Mouse (Mus musculus): Measurements from ENCODE around the gene Slc35g1.
"Not testable (repeated sequence)": the region's sequence is repeated elsewhere in the genome, so short reads cannot be mapped to it uniquely, and the experiment has no call there.

Slc35g1 gene

DNA sequence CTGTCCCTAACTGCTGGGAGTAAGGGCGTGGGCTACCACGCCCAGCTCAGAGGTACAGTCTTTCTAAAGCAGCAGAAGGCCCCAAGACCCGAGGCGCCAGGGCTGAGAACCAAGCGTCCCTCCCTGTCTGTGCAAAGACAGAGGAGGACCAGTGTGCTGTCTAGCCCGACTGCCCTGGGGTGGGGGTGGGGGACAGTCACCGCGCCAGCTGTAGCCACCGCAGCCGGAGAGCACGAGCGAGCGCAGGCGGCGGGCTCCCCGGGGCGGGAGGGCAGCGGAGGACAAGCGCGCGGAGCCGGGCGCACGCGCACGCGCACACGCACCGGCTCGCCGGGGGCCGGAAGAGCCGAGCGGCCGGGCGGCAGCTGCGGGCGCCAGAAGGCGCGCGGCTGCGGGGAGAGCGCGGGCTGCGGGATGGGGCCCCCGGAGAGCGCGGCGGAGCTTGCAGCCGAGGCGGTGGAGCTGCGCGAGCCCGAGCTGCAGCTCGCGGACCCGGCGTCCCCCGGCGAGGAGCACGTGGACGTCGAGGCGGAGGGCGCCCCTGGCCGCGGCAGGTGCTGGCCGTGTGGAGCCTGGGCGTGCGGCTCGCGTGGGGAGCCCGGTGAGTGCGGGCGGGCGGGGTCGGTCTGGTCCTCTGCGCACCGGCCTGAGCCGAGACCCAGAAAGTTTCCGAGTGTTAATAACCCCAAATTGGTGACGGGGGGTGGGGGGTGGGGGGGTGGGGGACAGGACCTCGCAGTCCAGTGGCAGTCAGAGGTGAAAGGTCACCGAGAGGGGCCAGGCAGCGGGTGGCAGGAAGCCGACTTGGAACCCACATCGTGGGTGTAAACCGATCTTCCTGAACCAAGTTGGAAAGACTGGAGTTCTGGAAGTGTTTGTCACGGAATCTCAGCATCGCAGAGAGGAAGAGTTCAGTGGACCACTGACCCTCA lies at the start of gene Slc35g1:
TSS of gene Slc35g1 (plus strand) at position 280 of the 932 bp plus-strand sequence.
- DNase-seq (ENCODE audit: low read depth, low spot score) = peak; percentile 28

DNA sequence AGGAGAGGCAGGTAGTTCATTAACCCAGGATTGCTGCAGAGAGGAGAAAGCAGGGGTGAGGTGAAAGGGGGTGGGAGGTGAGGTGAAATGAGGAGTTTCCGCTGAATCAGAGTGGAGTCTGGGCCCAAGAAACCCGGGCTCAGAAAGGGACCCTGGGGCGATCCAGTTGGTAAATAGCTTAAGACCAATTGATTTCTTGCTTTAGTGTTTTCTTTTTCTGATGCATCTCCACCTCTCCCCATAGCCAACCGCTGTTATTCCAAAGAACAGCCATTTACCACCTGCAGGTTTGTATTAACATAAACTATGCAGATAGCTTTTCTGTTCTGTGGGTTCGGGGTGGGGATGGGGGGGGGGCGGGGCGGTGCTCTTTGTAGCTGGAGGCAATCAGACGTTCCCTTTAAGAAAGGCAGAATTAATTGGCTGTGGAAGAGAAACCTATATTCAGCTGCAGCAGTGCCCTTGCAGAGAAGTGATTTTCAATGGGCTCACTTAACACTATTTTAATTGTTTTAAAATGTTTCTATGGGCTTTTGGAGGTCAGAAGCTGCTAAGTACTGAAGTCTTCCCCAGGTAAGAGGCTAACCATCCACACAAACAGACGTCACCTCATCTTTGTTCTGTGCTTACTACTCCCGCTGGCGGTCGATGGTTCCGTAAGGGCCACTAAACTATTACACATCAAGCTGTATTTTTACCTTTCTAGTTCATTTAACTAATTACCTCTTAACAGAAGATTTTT lies 47.3 kb upstream of the Slc35g1 start:
- no peak for DNase-seq (ENCODE audit: low read depth, low spot score)

DNA sequence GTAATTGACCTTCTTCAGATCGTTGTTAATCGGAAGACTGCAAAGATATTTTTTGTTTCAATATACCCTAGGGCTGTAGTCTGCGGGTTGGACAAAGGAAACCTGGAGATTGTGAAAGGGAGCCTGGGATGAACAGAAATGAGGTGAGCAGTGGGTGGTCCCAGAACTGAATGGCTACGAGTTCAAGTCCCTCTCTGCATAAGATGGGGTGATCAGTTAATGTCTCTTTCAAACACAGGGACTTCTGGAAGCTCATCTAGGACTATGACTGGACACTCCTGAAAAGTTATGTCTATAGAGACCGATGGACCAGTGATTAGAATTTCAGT lies 46.8 kb upstream of the Slc35g1 start:
- no peak for DNase-seq (ENCODE audit: low read depth, low spot score)

DNA sequence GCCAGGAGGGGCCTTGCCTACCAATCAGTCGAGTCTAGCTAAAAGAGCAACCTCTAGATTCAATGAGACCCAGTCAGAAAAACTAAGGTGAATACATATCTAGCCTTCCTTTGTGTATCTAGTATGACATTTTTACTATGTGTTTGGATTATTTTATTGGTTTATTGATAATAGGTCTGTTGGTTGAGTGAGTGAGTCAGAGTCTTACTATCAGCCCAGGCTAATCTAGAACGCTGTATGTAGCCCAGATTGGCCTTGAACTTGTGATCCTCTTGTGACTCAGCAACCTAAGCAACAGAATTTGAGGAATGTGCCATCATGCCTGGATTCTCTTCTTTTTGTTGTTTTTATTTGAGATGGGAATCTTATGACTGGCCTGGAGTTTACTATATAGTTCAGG lies 44.6 kb upstream of the Slc35g1 start:
- DNase-seq (ENCODE audit: low read depth, low spot score) = no peak

DNA sequence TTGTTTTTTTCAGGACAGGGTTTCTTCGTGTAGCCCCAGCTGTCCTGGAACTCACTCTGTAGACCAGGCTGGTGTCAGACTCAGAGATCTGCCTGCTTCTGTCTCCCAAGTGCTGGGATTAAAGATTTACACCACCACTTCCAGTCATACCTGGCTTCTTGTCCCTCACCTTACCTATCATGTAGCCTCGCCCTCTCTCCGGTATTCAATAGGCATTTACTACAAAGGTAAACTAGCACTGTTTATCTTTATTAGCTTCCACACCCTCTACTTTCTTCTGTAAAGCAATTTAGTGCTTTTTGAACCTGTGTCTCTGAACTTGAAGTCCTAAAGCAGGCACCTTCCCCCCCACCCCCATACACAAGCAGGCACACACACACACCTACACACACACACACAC lies 44.1 kb upstream of the Slc35g1 start:
- DNase-seq (ENCODE audit: low read depth, low spot score) = no peak

DNA sequence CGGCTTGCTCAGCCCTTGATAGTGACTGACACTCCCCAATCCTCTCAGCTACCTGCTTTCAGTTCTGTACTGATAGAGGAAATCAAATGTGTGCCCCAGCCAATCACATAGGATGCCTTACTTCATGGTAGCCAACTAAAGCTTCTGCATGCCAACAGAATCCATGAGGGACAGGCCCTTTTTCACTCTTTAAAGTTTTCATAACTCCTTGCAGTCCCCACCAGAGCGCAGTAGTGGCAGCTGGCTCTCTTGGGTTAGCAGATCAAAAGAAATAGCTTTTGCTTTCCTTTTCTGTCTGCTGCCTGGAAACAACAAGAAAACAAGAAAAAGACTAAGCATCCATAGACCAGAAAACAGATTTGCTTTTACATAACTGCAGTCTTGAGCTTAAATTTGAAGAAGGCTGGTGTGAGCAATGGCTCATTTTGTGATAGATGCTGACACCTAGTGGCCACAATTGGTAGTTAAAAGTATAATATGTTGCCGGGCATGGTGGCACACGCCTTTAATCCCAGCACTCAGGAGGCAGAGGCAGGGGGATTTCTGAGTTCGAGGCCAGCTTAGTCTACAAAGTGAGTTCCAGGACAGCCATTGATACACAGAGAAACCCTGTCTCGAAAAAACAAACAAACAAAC lies 43.2 kb upstream of the Slc35g1 start:
- peak; percentile 55 for DNase-seq (ENCODE audit: low read depth, low spot score)

DNA sequence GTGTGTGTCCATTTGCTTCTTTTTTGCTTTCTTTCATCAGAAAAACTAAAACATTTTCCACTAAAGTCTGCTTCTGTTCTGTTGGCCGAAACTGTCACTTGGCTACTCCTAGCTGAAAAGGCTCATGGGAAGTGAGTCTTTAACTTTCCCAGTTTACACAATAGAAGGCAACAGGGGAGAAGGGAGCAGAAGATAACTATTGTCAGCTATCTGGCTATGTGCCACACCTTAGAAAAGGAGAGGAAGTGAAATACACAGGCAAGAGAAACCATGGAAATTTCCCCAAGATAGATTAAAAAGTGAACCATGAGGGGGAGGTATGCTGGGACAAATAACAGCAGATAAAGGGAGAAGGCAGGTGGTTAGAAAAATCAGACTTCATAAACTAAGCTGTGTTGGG lies 41.5 kb upstream of the Slc35g1 start:
- no peak for DNase-seq (ENCODE audit: low read depth, low spot score)

DNA sequence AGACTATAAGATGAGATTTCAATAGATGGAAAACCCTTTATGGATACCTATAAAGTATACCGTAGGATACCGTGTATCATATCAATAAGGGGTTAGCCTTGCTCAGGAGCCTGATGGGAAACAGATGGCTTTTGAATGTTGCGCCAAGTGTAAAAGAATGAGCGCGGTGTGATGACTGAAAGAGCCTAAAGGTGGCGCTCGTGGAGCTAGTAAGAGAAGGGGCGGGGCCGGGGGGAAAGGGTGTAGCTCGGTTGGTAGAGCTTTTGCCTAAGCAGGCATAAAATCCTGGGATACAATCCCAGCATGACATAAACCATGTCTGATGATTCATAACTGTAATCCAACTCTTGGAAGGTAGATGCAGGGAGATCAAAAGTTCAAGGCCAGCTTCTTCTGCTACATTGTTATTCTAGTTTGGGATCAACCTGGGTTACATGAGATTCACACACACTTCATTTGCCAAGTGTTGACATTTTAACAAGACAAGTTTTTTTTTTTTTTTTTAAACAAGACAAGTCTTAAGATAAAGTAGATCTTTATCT lies 40.9 kb upstream of the Slc35g1 start:
- no peak for DNase-seq (ENCODE audit: low read depth, low spot score)

DNA sequence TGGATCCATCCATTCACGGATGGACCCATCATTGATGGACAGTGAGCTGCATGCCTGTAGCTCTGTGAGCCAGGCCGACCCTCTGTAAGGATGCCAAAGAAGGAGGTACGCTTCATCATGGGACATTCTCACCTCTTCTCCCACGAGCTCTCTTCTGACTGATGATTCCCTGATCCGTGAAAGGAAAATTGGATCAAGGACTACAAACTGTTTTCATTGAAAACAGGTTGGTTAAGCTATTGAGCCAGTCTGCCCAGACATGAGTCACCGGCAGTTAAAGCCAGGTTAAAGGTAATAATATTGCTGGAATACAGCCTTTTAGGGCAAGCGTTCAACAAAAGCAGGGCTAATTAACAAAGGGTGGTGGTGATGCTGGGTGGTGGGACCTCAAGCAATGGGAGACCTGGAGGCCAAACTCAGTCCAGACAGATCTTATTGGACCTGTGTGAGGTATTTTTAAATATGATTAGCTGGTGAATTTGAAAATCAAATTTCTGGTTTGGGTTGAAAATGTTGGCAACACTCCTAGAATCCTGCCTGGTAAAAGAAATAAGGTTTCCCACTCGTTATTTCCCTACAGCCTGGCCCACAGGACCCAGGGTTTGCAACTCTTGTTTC lies 39.5 kb upstream of the Slc35g1 start:
- DNase-seq (ENCODE audit: low read depth, low spot score) = no peak

DNA sequence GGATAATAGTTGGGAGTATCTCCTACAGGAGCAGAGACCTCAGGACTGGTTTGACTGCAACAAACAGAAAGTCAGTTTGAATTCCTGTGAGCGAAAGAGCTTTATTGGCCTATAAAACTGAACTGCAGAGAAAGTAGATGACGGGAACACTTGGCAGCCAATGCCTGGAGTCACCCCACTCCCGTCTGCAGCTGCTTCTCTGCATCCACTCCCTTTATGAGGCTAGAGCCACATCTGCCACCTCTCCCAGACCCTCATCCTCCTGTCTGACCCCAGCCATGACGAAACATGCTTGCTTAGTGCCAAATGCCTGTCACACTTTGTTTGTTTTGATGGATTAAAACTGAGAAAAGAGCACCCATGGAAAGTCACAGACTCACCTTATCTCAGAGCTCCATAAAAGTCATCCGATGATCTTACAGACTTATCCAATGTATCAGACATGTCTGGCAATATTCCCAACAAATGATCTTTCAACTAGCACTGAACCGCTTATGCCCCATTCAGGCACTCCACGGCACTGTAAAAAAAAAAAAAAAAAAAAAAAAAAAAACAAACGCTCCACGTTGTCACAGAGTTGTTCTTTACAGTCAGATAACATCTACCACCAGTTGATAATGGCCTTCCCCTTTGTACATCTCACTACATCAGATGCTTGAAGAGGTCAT lies 37.7 kb upstream of the Slc35g1 start:
- no peak for DNase-seq (ENCODE audit: low read depth, low spot score)

DNA sequence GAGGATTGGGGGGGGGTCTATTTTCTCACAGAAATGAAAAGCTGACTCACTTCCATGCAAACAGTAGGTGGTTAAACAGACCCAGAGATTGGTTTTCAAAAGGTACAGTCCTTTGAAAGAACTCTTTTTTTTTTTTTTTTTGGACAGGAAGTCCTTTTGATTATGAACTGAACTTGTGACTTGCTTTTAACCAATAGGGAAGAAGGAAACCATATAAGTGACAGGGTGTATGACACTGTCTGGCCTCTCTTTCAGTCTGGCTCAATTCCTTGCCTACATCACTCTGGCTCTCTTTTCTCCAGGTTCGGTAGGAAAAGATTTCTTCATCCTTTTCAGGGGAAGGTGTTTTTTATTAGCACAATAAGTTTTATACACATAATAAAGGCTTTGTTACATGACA lies 36.5 kb upstream of the Slc35g1 start:
- DNase-seq (ENCODE audit: low read depth, low spot score) = no peak

DNA sequence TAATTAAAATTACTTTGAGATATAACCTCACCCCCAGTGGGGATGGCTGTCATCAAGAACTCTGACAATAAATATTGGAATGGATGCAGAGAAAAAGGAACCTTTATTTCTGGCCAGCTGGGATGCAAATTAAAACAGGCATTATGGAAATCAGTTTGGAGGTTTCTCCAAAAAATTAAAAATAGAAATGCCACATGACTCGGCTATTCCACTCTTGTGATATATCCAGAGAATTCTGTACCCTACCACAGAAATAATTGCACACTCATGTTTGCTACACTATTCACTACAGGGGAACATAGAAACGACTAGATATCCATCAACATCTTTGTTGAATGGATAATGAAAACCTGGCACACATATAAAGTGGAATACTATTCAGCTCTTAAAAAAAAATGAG lies 33.9 kb upstream of the Slc35g1 start:
- peak; percentile 12 for DNase-seq (ENCODE audit: low read depth, low spot score)

DNA sequence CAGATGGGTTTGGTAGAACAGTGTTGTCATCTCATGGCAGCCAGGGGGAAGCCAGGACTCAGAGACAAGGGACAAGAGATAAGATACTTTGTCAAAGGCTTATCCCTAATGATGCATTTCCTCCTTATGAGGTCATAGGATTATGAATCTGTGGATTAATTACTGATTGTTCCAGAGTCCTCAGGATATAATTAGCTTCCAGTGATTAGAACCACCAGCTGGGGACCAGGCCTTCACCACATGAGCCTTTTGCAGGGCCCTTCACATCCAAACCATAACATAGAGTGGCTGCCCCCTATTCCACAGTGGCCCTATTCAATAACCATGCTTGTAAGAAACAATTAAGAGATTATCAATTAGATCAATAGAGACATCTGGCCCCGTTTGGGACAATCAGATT lies 32.4 kb upstream of the Slc35g1 start:
- no peak for DNase-seq (ENCODE audit: low read depth, low spot score)

DNA sequence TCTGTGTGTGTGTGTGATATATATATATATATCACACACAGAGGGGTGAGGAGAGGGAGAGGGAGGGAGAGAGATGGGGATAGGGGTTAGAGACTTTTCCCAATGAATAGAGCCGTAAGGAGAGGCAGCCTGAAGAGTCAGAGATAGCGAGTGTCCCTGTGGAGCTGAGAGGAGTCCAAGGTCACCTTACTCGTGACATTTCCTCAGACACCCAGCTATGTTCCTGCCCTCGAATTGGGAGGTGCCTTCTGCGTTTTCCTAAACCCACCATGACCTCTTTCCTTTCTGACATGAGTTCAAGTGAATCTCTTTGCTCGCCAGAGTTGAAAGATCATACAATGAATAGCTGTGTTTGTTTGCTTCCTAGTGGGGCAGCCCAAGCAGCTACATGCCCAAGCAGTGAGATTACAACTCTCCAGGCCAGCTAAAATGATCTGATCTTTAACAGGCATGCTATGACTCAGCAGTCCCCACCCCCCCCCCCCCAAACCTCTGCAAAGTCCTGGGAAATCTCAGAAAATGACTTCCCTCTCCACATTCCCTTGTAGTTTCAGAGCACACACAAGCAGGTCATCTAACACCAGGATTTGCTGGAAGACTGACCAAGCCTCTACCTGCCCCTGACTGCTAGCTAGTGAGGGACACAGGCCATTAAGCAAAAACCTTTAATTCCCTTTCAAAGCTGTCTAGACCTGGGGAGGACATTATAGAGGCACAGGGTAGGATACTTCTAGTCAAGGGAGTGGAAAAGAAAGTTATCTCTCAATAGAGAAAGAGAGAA lies 31.7 kb upstream of the Slc35g1 start:
- DNase-seq (ENCODE audit: low read depth, low spot score) = no peak

DNA sequence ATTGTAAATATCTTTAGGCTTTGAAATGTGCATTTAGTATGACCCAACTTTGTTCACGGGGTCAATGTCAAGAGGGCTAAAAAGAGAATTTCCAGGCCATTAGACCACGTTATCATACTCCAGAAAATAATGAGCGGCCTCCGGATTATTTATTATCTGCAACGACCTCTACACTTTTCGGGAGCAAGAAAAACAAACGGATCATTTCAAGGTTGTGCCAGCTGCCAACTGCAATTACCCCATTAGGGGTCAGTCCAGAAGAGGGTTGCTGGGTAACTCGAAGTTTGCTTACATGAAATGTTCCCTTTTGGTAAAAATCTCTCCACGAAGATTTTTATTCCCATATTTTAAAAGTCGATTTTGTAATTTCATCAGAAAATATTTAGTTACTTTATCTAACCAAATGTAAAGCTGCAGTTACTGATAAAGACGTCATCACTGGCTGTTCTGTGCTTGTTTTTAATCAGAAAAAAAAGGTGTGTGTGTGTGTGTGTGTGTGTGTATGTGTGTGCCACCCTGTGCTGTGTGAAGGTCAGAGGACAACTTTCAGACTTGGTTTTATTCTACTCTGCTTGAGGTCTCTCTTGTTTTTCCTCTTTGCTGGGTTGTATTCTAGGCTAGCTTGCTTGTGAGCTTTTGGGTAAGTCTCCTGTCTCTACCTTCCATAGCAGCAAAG lies 30.7 kb upstream of the Slc35g1 start:
- no peak for DNase-seq (ENCODE audit: low read depth, low spot score)

DNA sequence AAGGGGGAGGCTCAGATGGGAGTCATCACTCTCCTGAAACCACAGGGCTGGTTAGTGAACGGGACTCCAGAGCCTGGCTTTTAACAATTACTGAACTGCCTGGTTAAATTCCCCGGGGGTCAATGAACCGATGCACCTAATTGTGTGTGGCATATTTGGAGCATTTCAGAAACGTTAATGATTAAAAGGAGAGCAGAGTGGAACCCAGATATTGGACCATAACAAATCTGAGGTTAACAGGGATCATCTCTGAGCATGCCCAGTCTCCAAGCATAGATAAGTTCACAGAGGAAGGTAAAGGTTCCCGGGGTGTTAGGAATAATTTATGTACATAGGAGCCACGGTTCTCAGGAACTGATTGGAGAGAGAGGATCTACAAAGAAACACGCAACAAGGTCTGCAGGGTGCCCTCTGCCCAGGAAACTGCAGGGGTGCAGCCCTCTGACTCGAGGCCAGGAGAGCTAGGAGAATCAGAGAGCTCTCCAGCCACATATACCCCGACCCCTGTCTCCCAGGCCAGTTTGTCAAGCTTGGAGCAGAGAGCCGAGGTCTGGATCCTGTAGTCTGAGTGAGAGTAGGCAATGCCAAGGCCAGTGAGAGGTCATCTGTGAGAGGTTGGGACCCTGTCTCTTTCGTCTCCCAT lies 23.2 kb upstream of the Slc35g1 start:
- no peak for DNase-seq (ENCODE audit: low read depth, low spot score)

DNA sequence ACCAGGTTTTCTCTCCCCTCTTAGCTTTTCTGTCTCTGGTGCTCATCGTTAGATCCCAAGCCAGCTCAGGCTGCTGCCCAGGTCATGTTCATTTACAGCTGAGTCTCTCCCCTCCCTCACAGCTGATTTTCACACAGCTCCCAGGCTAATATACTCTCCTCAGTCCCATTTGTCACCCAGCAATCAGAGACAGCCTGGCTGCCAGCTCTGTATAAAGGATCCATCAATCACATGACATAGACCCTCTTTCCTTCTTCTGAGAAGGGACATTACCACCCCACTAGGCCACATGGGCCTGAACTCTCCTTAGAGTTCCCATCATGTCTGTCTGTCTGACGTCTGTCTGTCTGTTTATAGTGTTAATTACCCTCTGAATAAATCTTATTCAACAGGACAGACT lies 22.4 kb upstream of the Slc35g1 start:
- DNase-seq (ENCODE audit: low read depth, low spot score) = no peak

DNA sequence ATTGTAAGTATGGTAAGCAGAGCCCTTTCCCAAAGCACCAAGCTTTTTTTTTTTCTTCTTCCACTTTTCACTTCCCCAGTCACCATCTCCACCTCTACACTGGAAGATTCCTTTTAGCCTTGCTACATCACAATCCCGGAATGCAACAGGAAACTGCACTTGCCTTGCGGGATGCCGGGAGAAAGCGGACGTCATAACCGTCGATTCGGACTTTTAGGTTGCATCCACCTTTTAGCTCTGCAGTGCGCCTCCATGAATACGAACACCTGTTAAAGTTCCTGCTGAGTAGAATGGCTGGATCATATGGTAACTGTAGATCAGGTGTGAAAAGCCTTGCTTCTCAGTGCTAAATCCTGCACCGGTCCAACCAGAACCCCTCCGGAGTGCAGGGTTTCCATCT lies 12.0 kb upstream of the Slc35g1 start:
- DNase-seq (ENCODE audit: low read depth, low spot score) = no peak

DNA sequence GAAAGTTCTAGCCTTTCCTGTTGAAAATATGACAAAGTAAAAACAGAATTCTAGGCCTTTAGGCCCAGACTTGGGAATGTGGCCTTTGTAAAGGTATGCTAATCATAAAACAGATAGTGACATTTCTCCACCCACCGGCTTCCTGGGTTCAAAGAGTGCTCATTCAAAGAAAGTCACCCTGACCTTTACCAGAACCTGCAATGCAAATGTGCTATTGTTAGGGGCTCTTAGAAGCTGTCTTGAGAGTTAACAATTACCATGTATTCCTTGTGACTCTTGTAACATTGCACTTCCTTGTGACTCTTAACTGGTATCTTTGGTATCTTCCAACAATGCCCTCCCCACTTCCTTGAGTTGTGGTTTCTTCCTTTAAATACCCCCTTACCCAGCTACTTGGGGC lies 8.8 kb upstream of the Slc35g1 start:
- not testable (repeated sequence) for DNase-seq (ENCODE audit: low read depth, low spot score)
